Comparison of ENCODE assay signal across 9 mouse cellular contexts in genomic region chr14:21048879-21049278, GRCm38 (mm10). TPM values are rescaled to one million over a fixed set of nuclear protein-coding genes. Genes with fewer than 3 reads are reported as not detected.
DNase-seq lines count a peak whose midpoint lies in the region; ATAC-seq and TF ChIP-seq lines count a peak whose summit lies in the region.
"Had no signal": no experiment of that assay in that cellular context is flagged by ENCODE, and none has a peak within 500 bp of the region (broad histone marks: within the 10 kb centered on the region; RNA-seq: fewer than 3 reads in every experiment).

No protein-coding gene starts in this region.

- no peak for ATAC-seq in heart, embryonic 11.5 days (replicated peaks; ENCODE audit: insufficient number of reproducible peaks, low FRiP score, low TSS enrichment)

- H3K9ac ChIP-seq in heart, embryonic 11.5 days (ENCODE audit: low read depth, low read length): no peak overlapping the region
- H3K9ac ChIP-seq: neural tube, embryonic 12.5 days had no signal

- no peaks in the 10 kb centered on the region for H3K9me3 ChIP-seq in heart, embryonic 11.5 days (replicated peaks; ENCODE audit: control insufficient read depth, low read length)
- H3K9me3 ChIP-seq: neural tube, embryonic 12.5 days had no signal

- no peaks in the 10 kb centered on the region for H3K27me3 ChIP-seq in heart, embryonic 11.5 days (ENCODE audit: control insufficient read depth, insufficient read depth, low read length)
- H3K27me3 ChIP-seq: neural tube, embryonic 12.5 days had no signal

- peaks cover 15% of the 10 kb centered on the region for H3K4me1 ChIP-seq in heart, embryonic 11.5 days (ENCODE audit: control insufficient read depth, insufficient read depth, low read length)
- H3K4me1 ChIP-seq in bone marrow macrophage, adult 2 months (ENCODE audit: control insufficient read depth, insufficient read depth, low read length): peaks cover 13% of the 10 kb centered on the region

- no peak overlapping the region for H3K4me2 ChIP-seq in heart, embryonic 11.5 days
- H3K4me2 ChIP-seq: neural tube, embryonic 12.5 days had no signal

- TF ChIP-seq POLR2A in bone marrow macrophage, adult 2 months (IDR thresholded peaks at IDR 0.05; ENCODE audit: borderline replicate concordance, low read depth, low read length): no peak

- TF ChIP-seq CTCF in bone marrow macrophage, adult 2 months (IDR thresholded peaks at IDR 0.05; ENCODE audit: low read depth, low read length): peak; percentile 47

- DNase-seq in heart, adult 11 months: peak; percentile 92
- peak; percentile 71 for DNase-seq in CD4-positive helper T cell, adult 2 months (ENCODE audit: low read depth, low spot score)
- DNase-seq in kidney, postnatal 36 days: peak; percentile 59 to 77
- peak; percentile 53 to 73 for DNase-seq in spleen, postnatal 4 days (ENCODE audit: low spot score in 2 of 2)
- DNase-seq in right cerebral cortex, postnatal 4 days: no peak
- DNase-seq in layer of hippocampus, adult 9-11 months: no peak

- H3K4me3 ChIP-seq in heart, embryonic 11.5 days (ENCODE audit: low read depth, low read length): no peak overlapping the region
- H3K4me3 ChIP-seq in bone marrow macrophage, adult 2 months (ENCODE audit: insufficient read depth, low read length): no peak overlapping the region
- H3K4me3 ChIP-seq: neural tube, embryonic 12.5 days had no signal

- H3K27ac ChIP-seq in heart, embryonic 11.5 days (ENCODE audit: low read depth, low read length): no peak overlapping the region
- no peak overlapping the region for H3K27ac ChIP-seq in bone marrow macrophage, adult 2 months (ENCODE audit: insufficient read depth, low read depth, low read length)
- H3K27ac ChIP-seq: neural tube, embryonic 12.5 days had no signal

- no peaks in the 10 kb centered on the region; the same call in 1 of the 2 replicates for H3K36me3 ChIP-seq in heart, embryonic 11.5 days (ENCODE audit: control insufficient read depth, insufficient read depth, low read length)
- H3K36me3 ChIP-seq: neural tube, embryonic 12.5 days had no signal

RNA-seq across cellular contexts. Expression of gene Ap3m1, which starts 3.4 kb away (rescaled TPM):
- 84.6 and 98.0 TPM in 2 replicates for polyA plus RNA-seq in heart, embryonic 11.5 days (2014; fragmentation: Nextera tagmentation; extraction: Ambion mirVana)
- polyA plus RNA-seq in bone marrow macrophage, adult 2 months (2012; ENCODE audit: insufficient read depth, insufficient read length, missing spikeins): 37.8 and 38.3 TPM in 2 replicates

RNA-seq across cellular contexts. Expression of gene Adk, which starts 3.5 kb away (rescaled TPM):
- polyA plus RNA-seq in heart, embryonic 11.5 days (2014; fragmentation: Nextera tagmentation; extraction: Ambion mirVana): 261 and 271 TPM in 2 replicates
- polyA plus RNA-seq in bone marrow macrophage, adult 2 months (2012; ENCODE audit: insufficient read depth, insufficient read length, missing spikeins): 24.2 and 26.6 TPM in 2 replicates

Comparison
In these comparisons a context has a peak if more than half of its experiments do, and no peak if none do; other contexts are left out.
1. DNase-seq: peak in heart, adult 11 months (single experiment), CD4-positive helper T cell, adult 2 months (single experiment), kidney, postnatal 36 days (2 of 2) and spleen, postnatal 4 days (2 of 2); none in right cerebral cortex, postnatal 4 days (single experiment) and layer of hippocampus, adult 9-11 months (single experiment).